Mouse (Mus musculus) granulocyte monocyte progenitor cell, adult 5-6 weeks (primary cell): ENCODE results near the gene Sf3a1. TPM values are rescaled to one million over a fixed set of nuclear protein-coding genes. Genes with fewer than 3 reads are reported as not detected.

Experiments
- total RNA-seq, 2 experiments: library from RNA; stranded (forward) in 1 of 2; stranded (reverse) in 1 of 2; fragments of 200-712, 200-1000 nt in 1 of 2; fragments of >200 nt in 1 of 2; fragmentation: Nextera tagmentation in 1 of 2; gene quantifications; 2 replicates each; pipeline ENCODE4 v1.2.3; 2014 to 2017

The Sf3a1 gene
- total RNA-seq, 2 experiments from 2014 or later, result 35.6 to 92.2 TPM

Other genes starting within 250 kb of the Sf3a1 start
- gene Slc35e4, start 245.7 kb upstream of the Sf3a1 start, total RNA-seq (2014; fragmentation: Nextera tagmentation), result 1.2 and 2.1 TPM in 2 replicates
- 2.4 and 2.8 TPM in 2 replicates for gene Slc35e4, start 245.7 kb upstream of the Sf3a1 start, total RNA-seq (2017)
- 69.5 and 77.3 TPM in 2 replicates for gene Tcn2, start 228.2 kb upstream of the Sf3a1 start, total RNA-seq (2014; fragmentation: Nextera tagmentation)
- 46.0 and 51.7 TPM in 2 replicates for gene Tcn2, start 228.2 kb upstream of the Sf3a1 start, total RNA-seq (2017)
- 69.2 and 87.0 TPM in 2 replicates for gene Pes1, start 196.4 kb upstream of the Sf3a1 start, total RNA-seq (2014; fragmentation: Nextera tagmentation)
- 124 and 182 TPM in 2 replicates for gene Pes1, start 196.4 kb upstream of the Sf3a1 start, total RNA-seq (2017)
- gene 4930556J24Rik, start 183.6 kb upstream of the Sf3a1 start, total RNA-seq (2014; fragmentation: Nextera tagmentation), result not detected in 2 replicates
- gene 4930556J24Rik, start 183.6 kb upstream of the Sf3a1 start, total RNA-seq (2017), result not detected in 2 replicates
- 0.21 and 1.3 TPM in 2 replicates for gene Gal3st1, start 176.7 kb upstream of the Sf3a1 start, total RNA-seq (2014; fragmentation: Nextera tagmentation)
- gene Gal3st1, start 176.7 kb upstream of the Sf3a1 start, total RNA-seq (2017), result 0.62 and 1.0 TPM in 2 replicates
- not detected in 2 replicates for gene Sec14l4, start 128.9 kb upstream of the Sf3a1 start, total RNA-seq (2014; fragmentation: Nextera tagmentation)
- not detected in 2 replicates for gene Sec14l4, start 128.9 kb upstream of the Sf3a1 start, total RNA-seq (2017)
- not detected in 2 replicates for gene Sec14l3, start 95.5 kb upstream of the Sf3a1 start, total RNA-seq (2014; fragmentation: Nextera tagmentation)
- not detected in 2 replicates for gene Sec14l3, start 95.5 kb upstream of the Sf3a1 start, total RNA-seq (2017)
- gene Mtfp1, start 64.9 kb upstream of the Sf3a1 start, total RNA-seq (2014; fragmentation: Nextera tagmentation), result 9.9 and 11.1 TPM in 2 replicates
- gene Mtfp1, start 64.9 kb upstream of the Sf3a1 start, total RNA-seq (2017), result 8.7 and 13.3 TPM in 2 replicates
- gene Sec14l2, start 36.9 kb upstream of the Sf3a1 start, total RNA-seq (2014; fragmentation: Nextera tagmentation), result not detected in 2 replicates
- gene Sec14l2, start 36.9 kb upstream of the Sf3a1 start, total RNA-seq (2017), result not detected in 2 replicates
- 10.5 and 13.1 TPM in 2 replicates for gene Rnf215, start 25.1 kb upstream of the Sf3a1 start, total RNA-seq (2014; fragmentation: Nextera tagmentation)
- gene Rnf215, start 25.1 kb upstream of the Sf3a1 start, total RNA-seq (2017), result 6.6 and 7.8 TPM in 2 replicates
- gene Ccdc157, start 57 bp upstream of the Sf3a1 start, total RNA-seq (2014; fragmentation: Nextera tagmentation), result 0.28 and 0.73 TPM in 2 replicates
- 0.21 and 0.69 TPM in 2 replicates for gene Ccdc157, start 57 bp upstream of the Sf3a1 start, total RNA-seq (2017)
- 2.9 and 5.2 TPM in 2 replicates for gene Tbc1d10a, start 26.4 kb downstream of the Sf3a1 start, total RNA-seq (2014; fragmentation: Nextera tagmentation)
- gene Tbc1d10a, start 26.4 kb downstream of the Sf3a1 start, total RNA-seq (2017), result 5.4 and 9.7 TPM in 2 replicates
- not detected in 2 replicates for gene Castor1, start 57.9 kb downstream of the Sf3a1 start, total RNA-seq (2014; fragmentation: Nextera tagmentation)
- 0.10 TPM in 1 of 2 replicates, not detected in the other for gene Castor1, start 57.9 kb downstream of the Sf3a1 start, total RNA-seq (2017)
- 6.4 and 10.8 TPM in 2 replicates for gene Osm, start 76.1 kb downstream of the Sf3a1 start, total RNA-seq (2014; fragmentation: Nextera tagmentation)
- gene Osm, start 76.1 kb downstream of the Sf3a1 start, total RNA-seq (2017), result 16.6 and 18.9 TPM in 2 replicates
- gene Lif, start 97.2 kb downstream of the Sf3a1 start, total RNA-seq (2014; fragmentation: Nextera tagmentation), result 0.38 and 0.56 TPM in 2 replicates
- gene Lif, start 97.2 kb downstream of the Sf3a1 start, total RNA-seq (2017), result 0.86 and 1.2 TPM in 2 replicates